Mouse (Mus musculus) right cerebral cortex, postnatal 14 days (tissue): ENCODE measurements around the gene Lmod3.
A peak's percentile ranks its signal among the peaks of the same experiment; 100 is the strongest.

ENCODE experiments used
- DNase-seq: peaks from one replicate; pipeline ENCODE4 v3.0.0; 2022

Gene Lmod3

GRCm38 (mm10) chr6:97252711-97253221 is at the start of gene Lmod3:
Gene Lmod3 (minus strand): TSS chr6:97252759.
- DNase-seq: no peak

DNA sequence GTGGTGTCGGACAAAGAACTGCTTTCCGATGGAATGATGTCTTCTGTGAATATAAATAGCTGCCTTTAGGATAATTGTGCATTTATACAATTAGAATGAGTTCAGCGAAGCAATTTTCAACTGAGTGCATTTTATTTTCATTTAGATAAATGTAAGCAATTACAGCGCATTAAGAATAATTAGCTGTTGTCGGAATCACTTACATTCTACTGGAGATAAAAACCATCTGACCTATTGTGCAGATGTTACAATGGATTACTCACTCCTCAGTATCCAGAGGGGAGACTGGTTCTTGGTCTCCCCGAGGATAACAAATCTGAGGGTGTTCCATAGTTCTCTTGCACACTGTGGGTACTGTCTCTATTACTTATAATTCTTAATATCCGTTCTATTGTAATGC is 49.7 kb upstream of the Lmod3 start:
- DNase-seq: no peak

- no peak for DNase-seq
These were observed 48.1 kb upstream of the Lmod3 start for GRCm38 (mm10) chr6:97300659-97301058.

DNA sequence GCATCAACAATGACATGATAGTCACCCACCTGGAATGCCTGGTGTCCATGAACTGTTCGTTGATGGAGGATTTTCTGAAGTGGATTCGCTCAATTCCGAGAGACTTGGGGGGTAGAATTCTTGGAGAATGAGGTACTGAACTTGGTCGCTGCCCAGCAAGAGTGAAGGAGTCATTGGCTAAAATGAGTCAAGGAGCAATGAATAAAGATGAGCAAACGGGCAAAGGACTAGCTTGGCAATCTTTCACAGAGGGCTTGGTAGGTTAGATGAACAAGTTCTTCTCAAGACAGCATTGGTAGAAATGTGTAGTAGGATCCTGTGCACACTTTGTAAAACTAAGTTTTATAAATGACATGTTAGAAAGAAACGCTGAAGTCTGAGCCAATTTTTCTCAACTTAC is 47.6 kb upstream of the Lmod3 start:
- no peak for DNase-seq

GRCm38 (mm10) chr6:97297151-97297550 is 44.6 kb upstream of the Lmod3 start:
- no peak for DNase-seq

DNA sequence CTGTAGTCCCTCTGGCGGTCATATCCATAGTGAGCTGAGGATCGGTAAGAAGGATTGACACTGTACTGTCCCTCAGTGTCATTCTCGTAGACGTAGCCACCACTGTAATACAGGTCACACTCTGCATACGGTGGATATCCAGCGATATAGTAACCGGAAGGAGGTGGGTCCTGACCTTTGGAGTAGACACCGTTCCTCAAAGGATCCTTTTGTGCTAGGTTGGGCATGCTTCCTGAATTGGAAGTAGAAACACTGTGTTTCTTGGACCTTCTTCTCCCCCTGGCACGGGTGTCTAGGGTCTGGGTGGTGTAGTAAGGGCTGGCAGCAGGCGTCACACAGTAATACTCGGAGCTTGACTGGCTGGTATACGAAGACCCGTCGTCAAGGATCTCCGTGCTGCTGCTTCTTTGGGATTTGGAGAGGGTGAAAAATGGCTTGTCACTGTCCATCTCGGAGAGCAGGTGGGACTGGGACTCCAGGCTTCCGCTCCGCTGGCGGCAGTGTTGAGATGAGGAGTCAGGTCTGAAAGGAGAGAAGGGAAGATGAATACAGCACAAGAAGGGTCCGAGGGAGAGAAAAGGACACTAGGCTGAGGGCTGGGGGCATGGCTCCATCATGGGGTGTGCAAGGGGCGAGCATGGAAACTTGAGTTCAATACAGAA is 43.4 kb upstream of the Lmod3 start:
- no peak for DNase-seq

DNA sequence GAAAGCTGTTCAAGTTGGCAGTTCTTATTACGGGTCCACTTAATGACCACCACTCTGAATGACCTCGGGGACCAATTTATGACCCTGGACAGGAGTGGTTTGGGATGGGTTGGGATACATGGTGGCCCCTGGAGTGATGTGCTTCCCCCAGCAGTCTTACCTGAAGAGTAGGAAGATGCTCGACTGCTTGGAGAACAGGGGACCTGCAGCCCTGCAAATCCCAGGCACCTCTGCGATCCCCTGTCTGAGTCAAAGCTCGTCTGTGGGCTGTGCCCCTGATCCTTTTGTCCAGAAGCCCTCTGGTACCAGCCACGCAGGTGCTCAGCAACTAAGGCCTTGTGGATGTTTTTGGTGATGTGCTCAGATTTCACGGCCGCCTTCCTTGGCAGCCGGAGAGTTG is 42.9 kb upstream of the Lmod3 start:
- no peak for DNase-seq

DNA sequence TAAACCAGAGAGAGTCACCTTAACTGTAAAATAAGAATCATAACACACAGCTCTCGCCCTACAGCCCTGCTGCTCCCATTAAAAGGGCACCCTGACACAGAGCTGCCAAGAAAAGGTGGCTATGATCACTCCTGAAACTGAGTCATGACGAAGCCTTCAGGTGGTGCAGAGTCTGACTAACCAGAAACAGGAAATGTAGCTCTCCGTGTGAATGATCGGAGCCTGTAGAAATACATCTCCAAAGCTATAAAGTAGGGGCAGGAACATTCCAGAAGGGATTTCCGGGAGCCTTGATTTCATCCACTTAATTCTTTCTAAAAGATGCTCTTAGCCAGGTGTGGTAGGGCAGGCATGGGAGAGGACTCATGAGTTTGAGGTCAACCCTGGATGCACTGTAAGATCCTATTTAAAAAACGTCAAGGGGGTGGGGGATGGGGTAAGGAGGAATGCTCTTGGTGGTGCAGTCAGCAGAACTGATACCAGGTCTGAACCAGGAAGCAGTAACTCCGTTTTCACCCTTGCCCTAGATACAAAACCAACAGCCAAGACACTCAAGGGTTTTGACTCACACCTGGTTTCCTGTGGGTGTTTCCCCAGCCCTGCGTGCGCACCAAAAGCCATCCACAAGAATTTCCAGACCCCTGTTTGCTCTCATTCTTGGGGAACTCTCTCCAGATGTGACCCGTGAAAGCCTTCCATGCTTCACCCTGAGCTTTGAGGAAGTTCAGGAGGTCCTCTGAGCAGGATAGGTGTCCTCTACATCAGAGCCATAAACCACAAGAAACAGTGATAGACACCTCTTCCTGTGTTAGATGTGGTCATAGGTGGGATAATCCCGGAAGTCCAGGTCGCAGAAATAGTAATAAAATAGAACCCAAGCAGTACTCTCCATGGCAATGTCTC is 41.4 kb upstream of the Lmod3 start:
- no peak for DNase-seq

DNA sequence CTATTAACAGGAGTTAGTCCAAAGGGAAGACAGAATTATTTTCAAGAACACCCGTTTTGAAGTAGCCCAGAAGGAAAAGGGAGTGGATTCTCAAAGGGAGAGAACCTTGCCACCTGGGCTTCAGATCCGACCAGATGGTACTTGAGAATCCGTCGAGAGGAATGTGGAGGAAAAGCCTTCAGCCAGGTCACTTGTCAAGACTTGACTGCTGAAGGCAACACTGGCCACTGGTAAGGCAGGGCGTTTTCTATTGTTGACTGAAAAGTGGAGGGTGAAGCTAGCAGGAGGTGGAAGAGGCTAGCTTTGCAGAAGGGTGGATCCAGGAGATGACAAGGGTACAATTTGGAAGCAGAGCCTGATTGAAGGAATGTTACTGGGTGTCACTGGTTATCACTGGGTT is 40.3 kb upstream of the Lmod3 start:
- DNase-seq: no peak

GRCm38 (mm10) chr6:97292096-97292495 is 39.5 kb upstream of the Lmod3 start:
- no peak for DNase-seq

- DNase-seq: no peak
These were observed 38.8 kb upstream of the Lmod3 start for GRCm38 (mm10) chr6:97291159-97291908.

- no peak for DNase-seq
These were observed 38.1 kb upstream of the Lmod3 start for GRCm38 (mm10) chr6:97290687-97291086.

GRCm38 (mm10) chr6:97289838-97290237 is 37.3 kb upstream of the Lmod3 start:
- DNase-seq: no peak

DNA sequence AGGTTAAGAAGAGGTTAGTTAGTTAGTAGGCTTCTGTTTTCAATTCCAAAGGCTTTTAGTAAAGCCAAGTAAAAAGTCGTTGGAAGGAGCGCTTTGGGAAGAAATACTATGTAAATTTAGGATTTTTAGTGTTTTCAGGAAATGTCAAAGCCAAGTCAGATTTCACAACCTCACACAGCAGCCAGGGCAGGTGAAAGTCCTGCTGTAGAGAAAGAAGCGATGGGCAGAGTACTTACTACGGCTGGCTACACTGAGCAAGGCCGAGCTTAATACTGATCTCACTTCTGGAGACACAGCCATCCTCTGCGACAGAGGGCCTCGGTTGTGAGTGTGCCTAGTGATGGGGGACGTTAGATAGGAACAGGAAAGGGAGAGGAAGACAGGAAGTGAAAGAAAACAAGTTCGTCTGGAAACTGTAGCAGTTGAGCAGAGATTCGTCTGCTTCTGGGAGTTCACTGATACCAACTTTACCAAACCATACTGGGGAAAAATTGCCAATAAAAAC is 36.8 kb upstream of the Lmod3 start:
- DNase-seq: no peak

- DNase-seq: no peak
These were observed 35.7 kb upstream of the Lmod3 start for GRCm38 (mm10) chr6:97288047-97288855.

DNA sequence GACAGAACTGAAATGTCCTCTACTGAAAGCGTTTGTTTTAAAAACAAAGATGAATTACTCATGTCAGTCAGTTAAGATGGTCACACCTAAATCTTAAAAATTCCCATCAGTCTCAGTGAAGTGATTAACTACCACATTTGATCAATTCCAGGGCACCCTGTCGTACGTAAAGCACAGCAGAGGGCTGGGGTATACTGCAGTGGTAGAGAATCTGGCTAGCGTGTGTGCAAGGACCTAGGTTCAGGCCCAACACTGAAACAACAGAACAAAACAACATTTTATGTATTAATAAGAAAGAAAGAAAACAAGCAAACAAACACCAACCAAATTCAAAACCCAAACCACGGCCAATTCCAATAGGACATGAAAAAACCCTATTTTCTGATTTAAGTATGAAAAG is 33.8 kb upstream of the Lmod3 start:
- DNase-seq: no peak

DNA sequence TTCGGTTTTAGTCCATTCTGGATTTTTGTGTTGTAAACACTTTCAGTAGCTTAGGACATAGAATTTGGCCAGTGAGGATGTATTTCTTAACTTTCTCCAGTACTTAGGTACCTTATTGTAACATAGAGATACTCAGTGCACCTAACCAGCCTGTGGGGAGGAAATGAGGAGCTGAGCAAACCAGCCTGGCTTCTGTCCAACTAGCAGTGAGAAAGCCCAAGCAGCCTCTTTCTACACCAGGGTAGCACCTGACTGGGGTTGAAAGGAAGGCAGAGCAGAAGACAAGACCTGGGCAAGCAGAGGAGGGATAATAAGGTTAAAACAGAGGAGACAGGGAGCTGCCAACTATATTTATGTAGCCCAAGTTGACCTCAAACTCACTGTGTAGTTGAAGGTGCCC is 31.1 kb upstream of the Lmod3 start:
- no peak for DNase-seq

DNA sequence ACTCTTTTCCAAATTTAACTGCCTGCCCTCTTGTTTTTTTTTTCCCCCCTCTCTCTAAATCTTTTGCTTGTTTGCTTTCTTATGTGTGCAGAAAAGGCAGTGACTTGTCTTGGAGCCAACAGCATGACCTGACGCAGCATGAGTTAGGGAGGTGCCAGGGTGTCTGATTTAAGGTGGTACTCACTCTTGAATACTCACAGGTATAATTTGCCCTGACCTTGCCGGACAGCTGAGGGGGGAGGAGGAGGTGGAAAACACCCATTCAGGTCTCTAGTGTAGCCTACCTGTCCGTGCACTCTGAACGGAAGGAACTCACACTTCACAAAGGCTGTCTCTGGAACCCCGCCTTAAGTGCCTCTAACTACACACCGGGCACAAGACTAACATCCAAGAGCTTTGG is 26.3 kb upstream of the Lmod3 start:
- no peak for DNase-seq

DNA sequence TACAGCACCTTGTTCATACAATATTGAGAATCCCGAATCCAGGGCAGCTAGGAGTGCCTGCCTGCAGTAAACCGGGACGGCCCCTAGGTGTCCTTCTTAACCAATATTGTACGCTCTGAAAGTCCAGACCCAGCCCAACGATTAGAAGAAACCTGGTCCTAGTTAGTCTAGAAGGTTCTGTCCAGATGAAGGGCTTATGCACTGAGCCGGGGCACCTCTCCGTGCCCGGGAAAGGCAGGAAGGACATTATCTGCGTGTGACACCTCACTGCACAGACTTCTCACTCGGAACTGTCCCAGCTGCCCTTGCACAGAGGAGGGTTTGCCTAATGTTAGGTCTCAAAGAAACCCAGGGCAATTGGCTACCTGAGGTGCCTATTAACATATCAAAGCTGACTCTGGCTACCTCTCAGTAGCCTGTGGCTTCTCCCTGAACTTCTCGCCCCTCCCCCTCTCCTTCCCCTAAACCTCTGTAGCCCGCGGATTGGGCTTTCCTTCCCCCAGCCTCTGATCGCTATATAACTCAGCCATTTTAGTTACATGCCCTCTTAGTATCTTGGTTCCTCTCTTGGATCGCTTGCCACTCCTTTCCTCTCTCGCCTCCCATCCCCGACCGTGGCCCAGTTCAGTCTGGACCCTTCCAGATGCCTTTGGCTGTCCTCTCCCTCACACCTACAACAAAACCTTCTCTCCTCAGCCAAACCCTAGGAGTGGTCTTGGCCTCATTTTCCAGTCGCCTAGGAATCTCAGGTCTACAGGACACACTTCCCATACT is 25.6 kb upstream of the Lmod3 start:
- peak; percentile 72 for DNase-seq

DNA sequence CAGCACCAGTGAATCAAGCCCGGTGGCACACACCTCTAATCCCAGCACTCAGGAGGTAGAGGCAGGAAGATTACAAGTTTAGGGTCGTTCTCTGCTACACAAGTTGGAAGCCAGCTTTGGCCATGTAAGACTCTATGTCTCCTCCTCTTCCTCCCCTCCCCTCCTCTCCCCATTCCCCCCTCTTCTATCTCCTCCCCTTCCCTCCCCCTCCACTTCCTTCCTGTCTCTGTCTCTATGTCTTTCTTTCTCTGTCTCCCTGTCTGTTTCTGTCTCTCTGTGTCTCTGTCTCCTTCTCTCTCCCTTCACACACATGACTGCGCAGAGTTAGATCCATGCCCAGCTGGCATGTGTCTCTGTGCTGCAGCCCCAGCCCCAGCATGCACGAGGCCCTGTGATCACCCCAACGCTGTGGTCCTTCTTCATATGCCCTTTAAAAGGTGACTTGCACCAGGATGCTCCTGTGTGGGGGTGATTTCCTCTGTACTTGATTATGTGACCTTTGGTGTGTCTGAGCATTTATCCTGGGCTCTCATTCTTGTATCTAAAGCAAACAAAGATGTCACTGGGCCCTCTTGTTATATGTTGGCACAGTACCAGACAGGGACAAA is 24.4 kb upstream of the Lmod3 start:
- no peak for DNase-seq

DNA sequence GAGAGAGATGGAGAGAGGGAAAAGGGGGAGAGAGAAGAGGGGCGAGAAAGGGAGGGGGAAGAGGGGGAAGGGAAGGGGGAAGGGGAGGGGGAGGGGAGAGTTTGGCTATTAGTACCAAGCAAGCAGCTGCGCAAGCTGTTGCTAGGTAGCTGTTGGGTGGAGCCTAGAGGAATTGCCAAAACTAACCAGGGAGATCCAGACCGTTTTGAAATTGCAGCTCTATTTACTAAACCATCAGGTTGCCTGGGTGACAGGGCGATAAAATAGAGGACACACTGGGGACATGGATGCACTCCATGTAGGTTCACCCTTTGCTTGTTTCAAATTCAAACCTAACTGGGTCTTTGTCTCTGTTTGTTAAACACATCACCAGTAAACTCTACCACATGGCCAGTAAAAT is 23.8 kb upstream of the Lmod3 start:
- DNase-seq: no peak
